Mouse (Mus musculus) kidney, postnatal 0 days (tissue): Measurements from ENCODE around the gene Eif4g3. TPM values are rescaled to one million over a fixed set of nuclear protein-coding genes. Genes with fewer than 3 reads are reported as not detected.

Source experiments
- ATAC-seq: fragments of 200-750 bp; cut with Nextera tagmentation; replicated peaks from 2 replicates; pipeline ENCODE4 v1.8.0; 2017; ENCODE audit warnings: low read depth, moderate number of reproducible peaks, moderate TSS enrichment, moderate library complexity; ENCODE audit not compliant: low FRiP score
- DNase-seq: peaks from one replicate; pipeline ENCODE4 v3.0.0-alpha.2; 2016; ENCODE audit warnings: low spot score
- H3K27ac ChIP-seq: fragments of 300-500 bp; sonication (generic); 2 replicates; pipeline ENCODE4 v1.5.1; 2014; ENCODE audit warnings: mild to moderate bottlenecking
- H3K27me3 ChIP-seq: fragments of 300-500 bp; sonication (generic); 2 replicates; pipeline ENCODE4 v1.6.1; 2014; ENCODE audit warnings: low read length, mixed read lengths; ENCODE audit not compliant: insufficient read depth
- H3K36me3 ChIP-seq: fragments of 300-500 bp; sonication (generic); 2 replicates; pipeline ENCODE4 v1.6.1; 2014; ENCODE audit warnings: low read length, mixed read lengths; ENCODE audit not compliant: insufficient read depth
- H3K4me1 ChIP-seq: fragments of 300-500 bp; sonication (generic); replicated peaks from 2 replicates; pipeline ENCODE4 v1.6.1; 2014; ENCODE audit warnings: antibody characterized with exemption, low read length, mixed read lengths; ENCODE audit not compliant: insufficient read depth
- H3K4me2 ChIP-seq: fragments of 300-500 bp; sonication (generic); 2 replicates; pipeline ENCODE4 v1.6.1; 2014; ENCODE audit warnings: mild to moderate bottlenecking, low read length, moderate library complexity, mixed read lengths
- H3K4me3 ChIP-seq: fragments of 300-500 bp; sonication (generic); replicated peaks from 2 replicates; pipeline ENCODE4 v1.5.1; 2014; ENCODE audit warnings: low read depth, low read length
- H3K9ac ChIP-seq: fragments of 300-500 bp; sonication (generic); 2 replicates; pipeline ENCODE4 v1.6.1; 2014; ENCODE audit warnings: low read depth, low read length
- H3K9me3 ChIP-seq: fragments of 300-500 bp; sonication (generic); replicated peaks from 2 replicates; pipeline ENCODE4 v1.6.1; 2016; ENCODE audit warnings: low read length, inconsistent platforms, mixed read lengths
- CTCF ChIP-seq: IDR thresholded peaks from 2 replicates; pipeline ENCODE4 v1.5.1; 2016; ENCODE audit warnings: antibody characterized with exemption, low read depth, mild to moderate bottlenecking, moderate library complexity
- WGBS: fragments of 180-500 bp; shearing (Covaris S2); extraction: QIAGEN DNeasy Blood & Tissue Kit; methylation state at CpG from one replicate; pipeline ENCODE4 v1.1.7; 2014; 5-methylcytosine and 5-hydroxymethylcytosine counted together
- polyA plus RNA-seq: library from polyadenylated mRNA; unstranded; fragments of >200 nt; fragmentation: Nextera tagmentation; extraction: Ambion mirVana; gene quantifications from 2 replicates; pipeline ENCODE4 v1.2.1, GENCODE M21; 2015

Eif4g3 gene
- polyA plus RNA-seq, 1 experiment from 2014 or later: 26.6 TPM

DNA sequence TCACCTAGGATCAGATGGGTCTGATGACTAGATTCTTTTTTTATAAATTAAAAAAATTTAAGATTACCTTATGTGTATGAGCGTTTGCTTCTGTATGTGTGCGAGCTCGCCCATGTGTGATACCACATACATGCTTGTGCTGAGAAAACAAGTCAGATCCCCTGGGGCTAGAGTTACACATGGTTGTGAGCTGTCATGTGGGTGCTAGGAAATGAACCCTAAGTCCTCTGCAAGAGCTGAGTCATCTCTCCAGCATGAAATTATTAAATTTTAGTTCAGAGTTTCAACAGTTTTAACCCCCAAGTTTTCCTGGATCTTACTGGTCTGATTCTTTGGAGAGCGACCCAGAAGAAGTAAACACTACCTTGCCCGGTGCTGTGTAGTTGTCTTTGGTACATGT is 134.5 kb downstream of the Eif4g3 start:
- ATAC-seq (no peak), DNase-seq (no peak)
- Histone ChIP-seq H3K36me3 (peaks cover 41% of the 10 kb centered on the region), H3K27ac (no peak overlapping the region), H3K27me3 (no peaks in the 10 kb centered on the region), H3K9ac (no peak overlapping the region), H3K4me1 (no peaks in the 10 kb centered on the region; the same call in 1 of the 2 replicates), H3K4me2 (no peak overlapping the region), H3K4me3 (no peak overlapping the region), H3K9me3 (no peaks in the 10 kb centered on the region)
- TF ChIP-seq CTCF: no peak
- 93% methylated on average over 5 of the region's 5 CpGs for WGBS

GRCm38 (mm10) chr4:138127781-138128180 is 135.0 kb downstream of the Eif4g3 start:
- Histone ChIP-seq H3K4me1 (no peaks in the 10 kb centered on the region; the same call in 1 of the 2 replicates), H3K27ac (no peak overlapping the region), H3K9me3 (no peaks in the 10 kb centered on the region), H3K4me3 (no peak overlapping the region), H3K36me3 (peaks cover 45% of the 10 kb centered on the region), H3K4me2 (no peak overlapping the region), H3K27me3 (no peaks in the 10 kb centered on the region), H3K9ac (no peak overlapping the region)
- DNase-seq (no peak), ATAC-seq (no peak)
- TF ChIP-seq CTCF: no peak
- 91% methylated on average over 7 of the region's 7 CpGs for WGBS

GRCm38 (mm10) chr4:138130149-138130548 is 137.3 kb downstream of the Eif4g3 start:
- Histone ChIP-seq H3K36me3 (peaks cover 43% of the 10 kb centered on the region), H3K9ac (no peak overlapping the region), H3K4me3 (no peak overlapping the region), H3K4me1 (no peaks in the 10 kb centered on the region; the same call in 1 of the 2 replicates), H3K27ac (no peak overlapping the region), H3K9me3 (no peaks in the 10 kb centered on the region), H3K27me3 (no peaks in the 10 kb centered on the region), H3K4me2 (no peak overlapping the region)
- WGBS: 50% methylated on average over 2 of the region's 2 CpGs
- peak; percentile 56 for TF ChIP-seq CTCF
- no peak for DNase-seq
- no peak for ATAC-seq

GRCm38 (mm10) chr4:138131226-138131625 is 138.4 kb downstream of the Eif4g3 start:
- WGBS: 26% methylated on average over 9 of the region's 9 CpGs
- Histone ChIP-seq H3K9me3 (no peaks in the 10 kb centered on the region), H3K4me1 (no peaks in the 10 kb centered on the region; the same call in 1 of the 2 replicates), H3K27ac (no peak overlapping the region), H3K4me3 (no peak overlapping the region), H3K4me2 (no peak overlapping the region), H3K36me3 (peaks cover 42% of the 10 kb centered on the region), H3K9ac (no peak overlapping the region), H3K27me3 (no peaks in the 10 kb centered on the region)
- DNase-seq (peak; percentile 69), ATAC-seq (peak; percentile 84)
- TF ChIP-seq CTCF: no peak

DNA sequence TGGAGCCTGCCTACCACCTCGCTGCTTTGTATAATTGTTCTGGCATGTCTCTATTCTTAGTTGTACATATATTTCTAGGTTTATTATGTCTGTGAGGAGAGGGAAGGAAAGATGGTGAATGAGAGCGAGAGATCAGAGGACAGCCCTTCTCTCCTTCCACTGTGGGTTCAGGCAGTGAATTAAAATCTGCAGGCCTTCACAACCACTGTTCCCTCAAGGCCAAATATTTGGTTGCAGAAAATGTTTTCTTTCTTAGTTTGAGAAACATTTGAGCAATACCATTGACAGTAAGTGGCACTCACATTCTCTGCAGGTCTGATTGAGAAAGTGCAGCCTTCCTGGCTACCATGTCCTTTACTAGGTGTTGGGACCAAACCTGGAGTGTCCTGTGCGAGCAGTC is 138.9 kb downstream of the Eif4g3 start:
- DNase-seq (no peak), ATAC-seq (no peak)
- peaks cover 3% of the 10 kb centered on the region; the same call in 1 of the 2 replicates for H3K4me1 ChIP-seq
- H3K4me2 ChIP-seq: no peak overlapping the region
- no peak for TF ChIP-seq CTCF
- WGBS: 76% methylated on average over 3 of the region's 3 CpGs
- H3K27ac ChIP-seq: no peak overlapping the region
- H3K27me3 ChIP-seq: no peaks in the 10 kb centered on the region
- H3K4me3 ChIP-seq: no peak overlapping the region
- no peaks in the 10 kb centered on the region for H3K9me3 ChIP-seq
- H3K9ac ChIP-seq: no peak overlapping the region
- peaks cover 37% of the 10 kb centered on the region for H3K36me3 ChIP-seq

- DNase-seq (no peak), ATAC-seq (no peak)
- WGBS: 93% methylated on average over 9 of the region's 9 CpGs
- TF ChIP-seq CTCF: no peak
- H3K27me3 ChIP-seq: no peaks in the 10 kb centered on the region
- no peaks in the 10 kb centered on the region for H3K9me3 ChIP-seq
- no peak overlapping the region for H3K4me2 ChIP-seq
- peaks cover 3% of the 10 kb centered on the region; the same call in 1 of the 2 replicates for H3K4me1 ChIP-seq
- H3K4me3 ChIP-seq: no peak overlapping the region
- H3K9ac ChIP-seq: no peak overlapping the region
- H3K36me3 ChIP-seq: peaks cover 25% of the 10 kb centered on the region
- H3K27ac ChIP-seq: no peak overlapping the region
Observed at GRCm38 (mm10) chr4:138133360-138133759, 140.5 kb downstream of the Eif4g3 start.

- no peak overlapping the region for H3K4me2 ChIP-seq
- no peak overlapping the region for H3K9ac ChIP-seq
- 67% methylated on average over 4 of the region's 4 CpGs for WGBS
- H3K4me1 ChIP-seq: peaks cover 3% of the 10 kb centered on the region; the same call in 1 of the 2 replicates
- H3K36me3 ChIP-seq: peaks cover 16% of the 10 kb centered on the region
- H3K4me3 ChIP-seq: no peak overlapping the region
- no peak for DNase-seq
- no peak for TF ChIP-seq CTCF
- no peaks in the 10 kb centered on the region for H3K27me3 ChIP-seq
- ATAC-seq: no peak
- no peak overlapping the region for H3K27ac ChIP-seq
- no peaks in the 10 kb centered on the region for H3K9me3 ChIP-seq
Observed at GRCm38 (mm10) chr4:138137336-138137735, 144.5 kb downstream of the Eif4g3 start.
